Mouse (Mus musculus) activated CD4-positive, CD25-positive, alpha-beta regulatory T cell, adult 4 months (primary cell): ENCODE measurements around the gene Gm49396. TPM values are rescaled to one million over a fixed set of nuclear protein-coding genes. Genes with fewer than 3 reads are reported as not detected.

Source experiments
- ATAC-seq: one replicate; pipeline ENCODE4 v1.8.0; 2017
- polyA plus RNA-seq, 2 experiments: library from polyadenylated mRNA; unstranded; fragments of 100-300 nt; shearing (Covaris generic); gene quantifications; one replicate each; pipeline ENCODE4 v1.2.1; 2017

The Gm49396 gene
- polyA plus RNA-seq, 2 experiments from 2014 or later: 57.9 to 60.0 TPM

GRCm38 (mm10) chr7:30614454-30614853 is 51.3 kb downstream of the Gm49396 start:
- no peak for ATAC-seq

- no peak for ATAC-seq
These were observed 52.1 kb downstream of the Gm49396 start for GRCm38 (mm10) chr7:30615049-30615760.

Other genes starting within 250 kb of the Gm49396 start
- gene Syne4, start 248.5 kb upstream of the Gm49396 start, polyA plus RNA-seq: 1 to 10 TPM; 2.9 to 6.4 TPM
- gene E130208F15Rik, start 241.6 kb upstream of the Gm49396 start, polyA plus RNA-seq: not detected
- 1 to 10 TPM; 4.2 to 8.5 TPM for gene Sdhaf1, start 239.4 kb upstream of the Gm49396 start, polyA plus RNA-seq
- not detected for gene Lrfn3, start 200.6 kb upstream of the Gm49396 start, polyA plus RNA-seq
- gene Tyrobp, start 149.6 kb upstream of the Gm49396 start, polyA plus RNA-seq: 1 to 10 TPM in 1 of 2 experiments, not detected in 1; 8.1 TPM
- 100 to 1,000 TPM; 433 to 632 TPM for gene Hcst, start 143.5 kb upstream of the Gm49396 start, polyA plus RNA-seq
- gene Nfkbid, start 141.6 kb upstream of the Gm49396 start, polyA plus RNA-seq: 10 to 100 TPM; 36.5 to 41.2 TPM
- 1 to 10 TPM; 3.0 to 4.3 TPM for gene Aplp1, start 117.8 kb upstream of the Gm49396 start, polyA plus RNA-seq
- not detected for gene Kirrel2, start 105.7 kb upstream of the Gm49396 start, polyA plus RNA-seq
- under 1 TPM in 1 of 2 experiments, not detected in 1; 0.24 TPM for gene Nphs1, start 105.0 kb upstream of the Gm49396 start, polyA plus RNA-seq
- not detected for gene Prodh2, start 69.7 kb upstream of the Gm49396 start, polyA plus RNA-seq
- 1 to 10 TPM; 1.0 to 1.1 TPM for gene Arhgap33, start 28.3 kb upstream of the Gm49396 start, polyA plus RNA-seq
- 1 to 10 TPM; 1.8 to 2.5 TPM for gene Hspb6, start 11.2 kb upstream of the Gm49396 start, polyA plus RNA-seq
- gene Proser3, start 11.0 kb upstream of the Gm49396 start, polyA plus RNA-seq: 1 to 10 TPM; 2.5 to 4.8 TPM
- 100 to 1,000 TPM in 1 of 2 experiments, 10 to 100 TPM in 1; 93.6 to 106 TPM for gene Lin37, start 3.5 kb upstream of the Gm49396 start, polyA plus RNA-seq
- gene U2af1l4, start within 50 bp of the Gm49396 start, polyA plus RNA-seq: 10 to 100 TPM; 55.1 to 58.9 TPM
- 100 to 1,000 TPM; 279 to 335 TPM for gene Psenen, start 283 bp downstream of the Gm49396 start, polyA plus RNA-seq
- 100 to 1,000 TPM; 162 to 234 TPM for gene Igflr1, start 2.1 kb downstream of the Gm49396 start, polyA plus RNA-seq
- gene Kmt2b, start 25.4 kb downstream of the Gm49396 start, polyA plus RNA-seq: 10 to 100 TPM; 14.9 to 16.9 TPM
- gene Zbtb32, start 35.6 kb downstream of the Gm49396 start, polyA plus RNA-seq: 10 to 100 TPM; 15.8 to 19.7 TPM
- gene Upk1a, start 49.5 kb downstream of the Gm49396 start, polyA plus RNA-seq: 1 to 10 TPM; 2.2 to 3.3 TPM
- 100 to 1,000 TPM; 421 to 746 TPM for gene Cox6b1, start 62.8 kb downstream of the Gm49396 start, polyA plus RNA-seq
- gene Etv2, start 72.5 kb downstream of the Gm49396 start, polyA plus RNA-seq: not detected
- 10 to 100 TPM; 25.6 to 37.9 TPM for gene Rbm42, start 87.0 kb downstream of the Gm49396 start, polyA plus RNA-seq
- 10 to 100 TPM; 20.0 to 20.4 TPM for gene Haus5, start 101.7 kb downstream of the Gm49396 start, polyA plus RNA-seq
- gene Pmis2, start 108.3 kb downstream of the Gm49396 start, polyA plus RNA-seq: not detected
- not detected for gene 2200002J24Rik, start 135.6 kb downstream of the Gm49396 start, polyA plus RNA-seq
- not detected for gene Atp4a, start 148.9 kb downstream of the Gm49396 start, polyA plus RNA-seq
- 10 to 100 TPM; 46.6 to 48.1 TPM for gene Tmem147, start 166.2 kb downstream of the Gm49396 start, polyA plus RNA-seq
- gene Gapdhs, start 180.3 kb downstream of the Gm49396 start, polyA plus RNA-seq: not detected
- under 1 TPM in 1 of 2 experiments, not detected in 1; 0.69 TPM for gene Sbsn, start 188.1 kb downstream of the Gm49396 start, polyA plus RNA-seq
- under 1 TPM in 1 of 2 experiments, not detected in 1; 0.17 TPM for gene Dmkn, start 200.4 kb downstream of the Gm49396 start, polyA plus RNA-seq
- not detected for gene Krtdap, start 224.6 kb downstream of the Gm49396 start, polyA plus RNA-seq